Mouse (Mus musculus) cerebellum, adult (tissue): ENCODE measurements at regions not wholly inside any gene's neighbourhood (a gene's known extent, or its start where the extent isn't known, plus 50 kb on each side); places are given as distances from the start of the nearest gene placed in this dataset.

Experiments
- ATAC-seq: cut with Nextera tagmentation; 2 replicates; pipeline ENCODE4 v1.9.2; 2017; ENCODE audit warnings: mild to moderate bottlenecking, moderate library complexity, mixed read lengths; ENCODE audit not compliant: insufficient number of reproducible peaks, low FRiP score, low TSS enrichment

DNA sequence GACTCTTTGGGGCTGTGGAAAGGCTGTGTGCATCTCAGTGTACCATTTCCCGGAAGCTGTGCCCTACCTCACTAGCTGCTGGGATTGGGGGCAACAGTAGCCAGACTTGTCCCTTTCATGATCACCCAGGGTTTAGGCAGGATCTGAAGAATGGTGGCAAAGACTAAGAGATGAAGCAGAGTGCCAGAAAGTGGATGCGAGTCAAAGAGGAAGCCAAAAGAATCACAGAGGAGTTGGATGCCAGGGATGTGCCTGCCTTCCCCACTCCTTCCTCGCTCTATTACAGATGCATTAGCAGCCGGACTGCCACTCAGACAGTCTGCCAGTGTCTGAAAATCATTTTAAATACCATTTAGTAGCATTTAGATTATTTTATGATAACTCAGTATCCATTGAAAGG is 271.5 kb upstream of the Slc24a2 start:
- no peak for ATAC-seq

DNA sequence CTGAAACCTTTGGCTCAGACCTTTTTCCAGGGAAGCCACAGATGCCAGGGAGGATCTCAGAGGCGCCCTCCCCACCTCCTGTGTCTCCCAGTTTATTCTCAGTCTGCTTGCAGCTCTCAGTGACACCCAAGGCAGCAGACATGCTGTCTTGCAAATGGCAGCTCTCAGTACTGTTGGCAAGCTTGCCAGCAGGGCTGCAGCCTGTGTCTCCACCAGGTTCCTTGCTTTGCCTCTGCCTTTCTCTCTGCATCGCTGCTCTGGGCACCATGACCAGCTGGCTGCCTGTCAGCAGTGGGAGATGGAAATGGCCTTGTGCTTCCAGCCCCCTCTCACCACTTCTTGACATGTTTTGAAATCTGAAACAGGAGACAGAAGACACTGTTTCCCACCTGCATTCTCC is 270.2 kb upstream of the Slc24a2 start:
- ATAC-seq: no peak

DNA sequence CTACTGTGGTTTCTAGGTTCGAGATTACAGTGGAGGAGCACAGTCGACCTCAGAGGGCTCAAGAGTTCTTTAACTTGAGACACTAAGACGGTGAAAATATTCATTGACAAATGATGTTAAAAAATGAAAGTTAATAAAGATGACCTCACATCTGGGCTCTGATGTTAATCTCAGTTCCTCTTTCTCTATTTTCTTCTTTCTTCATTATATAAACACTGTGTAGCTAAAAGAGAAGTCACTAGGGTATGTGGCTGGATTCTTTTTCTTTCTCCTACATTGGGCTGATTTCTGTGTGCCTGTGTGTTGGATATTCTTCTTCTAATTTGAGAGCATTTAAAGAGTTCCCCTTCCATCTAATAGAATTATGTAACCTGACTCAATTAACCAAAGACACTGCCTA is 257.5 kb upstream of the Slc24a2 start:
- ATAC-seq: no peak

DNA sequence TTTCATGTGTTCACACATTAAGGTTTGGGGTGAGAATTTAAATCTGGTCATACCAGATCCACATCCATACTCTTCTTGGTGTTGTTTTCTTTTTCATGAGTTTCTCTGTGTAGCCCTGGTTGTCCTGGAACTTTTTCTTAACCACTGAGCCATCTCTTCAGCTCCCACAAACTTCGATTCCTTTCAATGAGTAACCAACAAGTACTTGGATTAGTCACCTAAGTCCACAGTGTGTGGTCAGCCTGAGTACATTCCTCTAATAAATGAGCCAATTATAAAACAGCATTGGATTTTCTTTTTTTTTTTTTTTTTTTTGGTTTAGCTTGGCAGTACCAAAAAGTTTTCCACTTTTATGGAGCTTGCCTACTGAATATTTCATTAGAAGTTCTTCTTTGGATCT is 245.3 kb upstream of the Slc24a2 start:
- ATAC-seq: no peak

DNA sequence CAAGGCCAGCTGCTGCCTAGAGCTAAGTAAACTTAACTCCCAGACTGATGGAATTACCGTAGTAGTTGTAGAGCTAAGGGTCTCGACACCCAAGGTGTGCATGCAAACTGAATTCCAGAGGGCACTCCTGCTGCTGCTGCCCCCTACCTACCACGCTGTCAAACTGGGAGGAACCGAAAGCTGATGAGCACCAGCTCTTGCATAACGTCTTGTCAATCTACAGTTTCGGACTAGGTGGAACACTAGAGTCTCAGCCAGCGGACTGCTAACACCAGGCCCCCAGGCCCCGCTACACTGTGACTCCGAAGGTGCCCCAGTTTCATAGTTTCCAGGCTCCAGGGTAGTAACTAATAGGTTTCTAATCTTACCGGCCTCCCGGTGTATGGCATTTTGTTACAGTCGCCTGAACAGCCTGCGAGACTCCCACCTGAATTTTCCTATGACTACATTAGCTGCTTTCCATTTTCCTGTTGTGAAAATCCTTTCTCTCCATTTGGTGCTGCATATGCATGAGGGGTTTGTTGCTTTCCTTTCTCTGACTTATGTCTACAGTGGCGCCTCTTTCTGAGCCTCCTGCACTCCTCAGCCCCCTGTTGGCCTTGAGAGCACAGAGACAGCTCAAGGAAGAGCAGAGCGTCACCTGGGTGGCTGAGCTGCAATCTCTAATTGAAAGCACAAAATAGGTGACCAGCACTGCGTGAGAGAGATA is 243.2 kb upstream of the Slc24a2 start:
- no peak for ATAC-seq

DNA sequence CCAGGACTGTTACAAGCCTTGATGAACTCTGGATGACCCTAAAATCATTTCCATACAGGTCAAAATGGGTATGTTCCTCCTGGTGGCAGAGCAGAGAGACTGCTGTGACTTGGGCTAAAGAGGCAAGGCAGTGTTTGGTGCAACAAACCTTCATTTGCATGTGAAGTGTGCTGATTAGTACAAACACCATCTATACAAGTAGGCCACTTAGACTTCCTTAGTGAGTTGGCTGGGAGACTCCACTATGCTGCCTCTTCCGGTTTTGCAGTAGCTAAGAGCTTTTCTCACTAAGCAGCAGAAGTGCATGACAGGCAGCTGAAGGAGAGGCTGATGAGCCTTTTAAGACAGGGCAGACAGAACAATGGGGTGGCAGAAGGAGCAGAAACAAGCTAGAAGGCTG is 242.5 kb upstream of the Slc24a2 start:
- ATAC-seq: no peak

DNA sequence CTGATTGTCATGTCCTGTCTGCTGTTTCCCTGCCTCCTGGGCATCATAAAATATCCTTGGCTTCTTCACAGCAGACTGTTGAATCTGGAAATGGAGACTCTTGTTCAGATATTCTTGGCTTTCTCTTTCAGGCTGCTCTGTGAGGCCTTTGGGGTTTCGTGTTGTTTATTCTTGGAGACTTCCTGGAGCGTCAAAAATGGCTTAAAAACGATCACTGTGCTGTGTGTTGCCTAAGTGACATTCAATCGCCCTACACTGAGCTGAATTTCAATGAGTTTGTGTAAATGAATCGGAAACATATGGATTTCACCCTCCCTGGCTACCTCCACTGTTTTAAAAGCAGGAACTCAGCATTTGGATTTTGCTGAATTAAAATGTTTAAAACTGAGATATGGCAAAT is 241.1 kb upstream of the Slc24a2 start:
- no peak for ATAC-seq

DNA sequence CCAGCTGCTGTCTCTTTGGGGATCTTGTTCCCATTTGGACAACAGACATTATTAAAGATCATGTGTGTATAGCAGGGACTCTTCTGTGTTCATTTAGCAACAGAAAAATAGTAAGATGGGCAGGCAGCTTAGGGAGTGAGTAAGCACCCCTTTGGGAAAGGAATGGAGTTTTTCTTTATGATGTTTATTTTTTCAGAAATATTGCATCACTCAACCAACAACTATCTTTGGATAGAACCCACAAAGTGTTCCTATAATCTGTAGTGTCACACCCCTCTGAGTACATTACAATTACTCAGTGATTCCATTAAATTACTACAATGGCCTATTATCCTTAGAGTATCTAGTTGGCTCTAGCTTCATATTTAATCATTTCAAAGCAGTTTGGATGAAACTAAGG is 237.3 kb upstream of the Slc24a2 start:
- no peak for ATAC-seq

DNA sequence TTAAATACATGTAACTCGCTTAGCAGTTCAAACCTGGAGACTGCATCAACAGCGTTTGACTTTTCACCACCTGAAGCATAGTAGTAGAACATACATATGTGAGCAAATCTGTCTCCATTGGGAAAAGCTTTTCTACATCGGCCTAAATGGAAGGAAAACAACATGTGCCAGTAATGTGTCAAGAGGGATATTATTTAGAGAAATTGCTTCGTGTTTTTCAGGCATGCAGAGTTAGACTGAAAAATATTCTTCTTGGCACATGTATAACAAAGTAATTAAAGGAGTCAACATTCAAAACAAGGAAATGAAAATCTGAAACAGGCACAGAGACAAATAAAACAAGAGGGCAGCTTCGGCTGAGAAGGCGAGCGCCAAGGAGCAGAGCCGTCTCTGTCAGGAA is 236.7 kb upstream of the Slc24a2 start:
- ATAC-seq: no peak

DNA sequence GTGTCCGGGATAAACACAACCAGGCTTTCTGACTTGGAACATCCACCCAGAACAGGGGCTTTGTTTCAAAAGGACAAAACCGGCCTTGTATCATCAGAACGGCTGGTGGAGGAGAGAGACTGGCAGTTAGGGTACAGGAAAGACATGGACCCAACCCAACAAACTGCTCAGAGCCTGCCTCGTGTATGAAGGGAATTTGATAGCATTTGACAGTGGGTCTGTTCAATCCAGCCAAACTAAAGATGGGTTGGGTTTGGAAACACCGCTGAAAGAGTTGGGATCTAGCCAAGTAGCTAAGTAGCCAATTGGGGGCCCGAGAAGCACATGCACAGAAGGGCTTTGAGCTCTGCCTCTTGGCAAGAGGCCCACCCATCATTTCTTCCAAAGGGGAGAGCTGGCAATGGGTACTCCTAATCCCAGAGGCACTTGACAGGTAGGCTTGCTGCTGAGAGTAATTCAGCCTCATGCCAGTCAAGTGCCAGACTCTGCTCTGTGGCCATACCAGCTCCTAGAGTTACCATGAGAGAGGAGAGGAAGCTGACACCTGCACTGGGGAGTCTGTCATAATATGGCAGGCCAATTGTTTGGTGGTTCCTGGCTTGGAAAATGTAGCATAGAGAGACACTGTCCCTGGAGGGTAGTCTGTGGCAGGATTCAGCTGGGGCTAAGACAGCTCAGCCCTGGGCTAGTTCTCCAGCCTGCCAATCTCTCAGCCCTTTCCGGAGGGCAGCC is 231.1 kb upstream of the Slc24a2 start:
- peak; percentile 43; the same call in 1 of the 2 replicates for ATAC-seq

DNA sequence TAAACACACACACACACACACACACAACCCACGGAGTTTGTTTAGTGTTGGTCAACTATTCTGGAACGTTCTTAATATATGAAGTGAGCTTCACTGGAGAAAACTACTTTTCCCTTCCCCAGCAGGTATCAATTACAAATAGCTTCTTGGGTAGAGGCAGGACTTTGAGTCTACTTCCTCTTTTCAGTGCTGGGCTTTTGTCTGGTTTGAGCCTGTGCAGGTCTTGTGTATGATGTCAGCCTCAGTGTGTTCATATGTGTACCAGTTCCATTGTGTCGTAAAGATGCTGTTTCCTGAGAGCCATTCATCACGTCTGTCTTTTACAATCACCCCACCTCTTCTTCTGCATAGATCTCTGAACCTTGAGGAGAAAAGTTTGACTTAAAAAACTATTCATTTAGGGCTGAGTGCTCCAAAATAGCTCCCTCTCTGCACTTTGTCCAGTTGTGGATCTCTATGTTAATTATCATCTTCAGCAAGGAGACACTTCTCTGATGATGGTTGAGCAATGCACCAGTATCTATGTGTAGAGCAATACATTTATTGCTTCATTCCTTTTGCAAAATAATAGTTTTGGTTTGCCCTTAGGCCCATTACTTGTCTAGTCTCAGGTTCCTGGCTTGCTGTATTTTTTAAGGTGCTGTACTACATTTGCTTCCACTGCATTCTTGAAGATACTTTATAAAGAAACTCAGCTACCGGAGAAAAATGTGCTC is 225.7 kb upstream of the Slc24a2 start:
- ATAC-seq: no peak

DNA sequence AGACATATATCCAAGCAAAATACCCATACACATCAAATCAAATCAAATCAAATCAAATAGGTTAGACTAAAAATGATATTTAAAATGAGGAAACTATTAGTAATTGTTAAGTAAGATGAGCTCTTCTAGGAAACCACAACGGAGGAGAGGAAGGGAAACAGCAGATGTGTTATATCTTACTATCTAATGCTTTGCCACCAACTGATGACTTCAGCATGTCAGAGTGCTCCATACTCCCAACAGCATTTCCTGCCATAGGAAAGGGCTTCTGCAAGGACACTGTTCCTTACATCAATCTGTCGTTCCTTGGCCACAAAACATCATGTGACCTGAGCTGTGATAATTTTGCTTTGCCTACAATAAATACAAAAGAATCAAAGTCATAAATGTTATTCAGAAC is 221.8 kb upstream of the Slc24a2 start:
- no peak for ATAC-seq

DNA sequence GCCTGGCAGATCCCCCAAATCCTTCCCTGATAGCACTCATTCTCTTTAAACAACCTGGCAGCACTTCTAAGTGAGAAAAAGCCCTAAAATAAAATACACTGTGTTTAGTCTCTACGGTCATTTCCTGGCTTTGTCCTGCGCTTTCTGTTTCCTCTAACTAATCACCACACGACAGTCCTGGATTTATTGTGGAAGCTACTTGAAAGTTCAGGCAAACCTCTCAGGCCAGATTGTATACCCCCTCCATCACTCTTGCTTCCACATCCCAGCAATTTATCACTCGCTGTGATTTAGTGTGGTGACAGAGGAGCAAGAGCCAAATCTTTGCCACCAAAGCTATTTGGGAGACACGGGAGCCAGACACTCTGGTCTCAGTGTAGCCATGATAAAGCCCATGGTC is 221.0 kb upstream of the Slc24a2 start:
- ATAC-seq: no peak

DNA sequence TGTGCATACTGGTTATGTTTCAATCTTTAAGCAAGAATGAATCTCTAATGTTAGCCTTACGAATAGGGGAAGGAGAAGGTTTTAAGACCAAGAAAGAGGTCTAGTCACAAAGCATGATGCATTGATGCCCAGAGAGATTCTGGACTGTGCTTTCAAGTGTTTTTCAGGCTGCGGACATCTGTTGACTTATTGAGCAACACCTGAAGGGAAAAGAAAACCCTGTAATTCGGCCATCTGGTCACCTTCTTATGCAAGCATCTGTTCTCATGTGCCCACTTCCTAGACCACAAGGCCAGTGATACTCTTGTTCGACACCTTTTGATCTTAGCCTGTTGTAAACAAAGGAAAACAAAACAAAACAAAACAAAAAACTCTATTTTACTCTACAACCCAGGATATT is 218.1 kb upstream of the Slc24a2 start:
- ATAC-seq: no peak

DNA sequence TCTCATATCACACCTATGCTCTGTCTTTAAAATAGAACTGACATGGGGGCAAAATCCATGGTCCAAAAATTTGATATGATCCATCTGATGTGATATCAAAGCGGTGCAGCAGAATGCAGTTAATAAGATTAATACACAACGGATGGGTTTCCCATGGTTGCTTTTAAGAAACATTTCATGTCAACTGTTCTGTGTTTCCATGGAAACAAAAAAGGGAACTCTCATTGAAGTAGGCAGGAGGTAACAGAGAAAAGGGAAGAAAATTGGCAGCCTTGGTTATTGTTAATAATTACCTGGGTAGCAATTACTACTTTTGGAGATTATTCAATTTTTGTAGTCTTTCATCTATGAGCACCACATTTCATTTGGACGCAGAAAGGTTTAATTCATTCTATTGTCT is 216.6 kb upstream of the Slc24a2 start:
- ATAC-seq: no peak

DNA sequence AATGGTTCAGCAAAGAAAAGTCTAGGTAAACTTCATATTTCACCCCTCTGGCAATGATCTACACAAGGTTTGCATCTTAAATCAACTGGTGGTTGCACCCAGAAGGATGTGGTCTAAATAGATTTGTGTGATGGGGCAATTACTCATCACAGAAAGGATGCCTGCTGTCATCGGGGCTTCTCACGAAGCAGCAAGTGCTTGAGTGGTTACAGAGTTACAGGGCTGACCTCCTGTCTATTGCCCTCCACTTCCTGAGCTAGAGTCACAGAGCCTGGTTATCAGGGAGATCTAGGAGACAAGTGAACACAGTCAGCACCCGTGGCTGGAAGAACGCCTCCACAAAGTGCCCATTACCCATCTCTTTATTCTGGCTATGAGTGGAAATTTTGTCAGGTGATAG is 203.9 kb upstream of the Slc24a2 start:
- no peak for ATAC-seq

DNA sequence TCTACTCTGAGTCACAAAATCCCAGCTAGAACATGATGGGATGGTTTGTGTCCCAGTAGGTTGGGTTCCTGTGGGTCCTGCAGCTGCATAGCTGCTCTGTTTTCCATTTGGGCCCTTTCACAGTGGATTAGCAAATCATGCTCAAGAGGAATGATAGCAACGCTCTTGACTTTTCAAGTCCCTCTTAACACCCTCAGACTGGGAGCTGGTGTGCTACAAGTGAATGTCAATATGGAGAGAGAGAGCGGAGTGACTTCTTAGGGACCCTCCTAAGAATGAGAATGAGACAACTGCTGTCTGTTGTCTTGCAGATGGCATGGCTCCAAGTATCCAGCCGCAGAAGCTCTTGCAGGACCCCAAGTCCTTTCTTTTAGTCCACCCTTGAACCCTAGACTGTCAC is 198.1 kb upstream of the Slc24a2 start:
- no peak for ATAC-seq

DNA sequence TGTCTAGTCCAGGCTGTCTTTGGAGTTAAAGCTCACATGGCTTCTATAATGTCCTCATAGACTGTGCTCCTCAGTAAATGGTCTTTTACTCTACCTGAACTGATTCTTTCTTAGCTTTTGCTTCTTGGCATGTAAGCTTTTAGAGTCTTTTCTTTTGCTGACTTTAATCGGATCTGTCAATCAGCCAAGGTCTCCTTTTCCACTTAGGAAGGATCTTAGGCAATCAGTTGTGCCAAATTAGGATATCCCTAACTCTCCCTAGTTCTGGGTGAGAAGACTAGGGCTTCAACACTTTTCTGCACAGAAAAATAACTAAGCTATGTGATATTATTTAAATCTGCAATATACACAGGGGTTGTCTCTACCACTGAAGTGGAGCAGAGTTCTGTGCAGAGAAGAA is 193.8 kb upstream of the Slc24a2 start:
- ATAC-seq: no peak

DNA sequence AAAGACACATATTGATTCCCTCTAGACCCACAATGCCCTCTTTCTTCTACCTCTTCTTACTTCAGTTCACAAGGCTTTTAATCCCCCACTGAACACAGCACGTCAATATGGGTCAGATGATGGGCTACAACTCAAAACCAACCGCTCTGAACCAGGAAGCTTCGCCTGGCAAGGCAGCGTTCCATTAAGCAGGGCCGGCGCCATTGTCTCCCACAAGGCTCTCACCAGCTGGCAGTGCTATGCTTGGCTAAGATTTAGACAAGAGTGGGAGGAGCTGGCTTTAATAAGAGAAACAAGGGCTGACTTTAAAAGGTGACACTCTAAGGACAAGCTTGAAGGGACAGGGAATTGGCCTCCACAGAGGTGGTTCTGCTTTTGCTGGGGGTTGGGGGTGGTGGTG is 192.3 kb upstream of the Slc24a2 start:
- ATAC-seq: peak; percentile 36; the same call in 1 of the 2 replicates

DNA sequence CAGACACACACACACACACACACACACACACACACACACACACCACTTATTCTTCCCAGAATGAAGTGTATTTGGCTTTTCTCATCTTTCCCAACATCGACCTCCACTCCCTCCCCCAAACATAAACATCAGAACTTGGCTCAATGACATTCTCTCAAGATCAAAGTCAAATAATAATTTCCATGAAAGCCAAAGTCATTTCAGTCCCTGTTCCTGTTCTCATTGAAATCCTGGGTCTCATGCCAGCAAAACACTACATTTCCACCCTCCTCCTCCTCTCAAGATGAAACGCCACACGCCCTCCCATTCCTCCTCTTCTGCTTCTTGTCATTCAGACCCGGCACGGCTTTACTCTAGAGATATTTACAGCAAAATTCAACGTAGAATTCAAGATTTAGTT is 173.1 kb upstream of the Slc24a2 start:
- ATAC-seq: no peak

DNA sequence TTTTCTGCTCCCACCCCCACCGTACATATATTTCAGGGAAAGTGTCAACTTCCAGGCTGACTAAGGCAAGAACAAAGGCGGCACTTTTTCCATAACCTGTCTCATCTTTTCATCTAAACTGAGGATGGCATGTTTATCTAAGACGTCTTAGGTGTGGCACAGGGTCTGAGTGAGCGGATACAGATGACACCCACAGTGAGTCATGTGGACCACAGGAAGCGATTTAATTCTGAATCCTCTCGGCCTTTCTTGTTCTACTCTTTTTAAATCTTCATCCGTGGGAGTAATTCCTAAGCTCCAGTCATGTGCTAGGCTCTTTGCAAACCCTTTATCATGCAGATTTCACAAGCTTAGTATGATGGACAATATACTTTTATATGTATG is 171.9 kb upstream of the Slc24a2 start:
- ATAC-seq: no peak
